Mouse (Mus musculus) CH12.LX (cell line): Measurements from ENCODE around the gene Cspg4.
A peak's percentile ranks its signal among the peaks of the same experiment; 100 is the strongest.

Experiments used
- BHLHE40 ChIP-seq: IDR thresholded peaks from 2 replicates; pipeline ENCODE4 v1.6.1; 2011; ENCODE audit warnings: mild to moderate bottlenecking, low read depth, low read length, improper control_type of control experiment
- CTCF ChIP-seq, 2 experiments: IDR thresholded peaks in 1 of 2; conservative IDR thresholded peaks in 1 of 2; 2 replicates each; pipeline ENCODE4 v1.5.1; 2011 to 2012; ENCODE audit warnings: low read depth in 2 of 2, low read length in 2 of 2, improper control_type of control experiment in 1 of 2, inconsistent platforms in 1 of 2, mild to moderate bottlenecking in 1 of 2, moderate library complexity in 1 of 2
- KAT2A ChIP-seq: IDR thresholded peaks from 2 replicates; pipeline ENCODE4 v1.6.1; 2012; ENCODE audit warnings: low read length, improper control_type of control experiment, inconsistent platforms; ENCODE audit not compliant: insufficient replicate concordance
- MAFK ChIP-seq: IDR thresholded peaks from 2 replicates; pipeline ENCODE4 v1.6.1; 2011; ENCODE audit warnings: low read length, improper control_type of control experiment; ENCODE audit not compliant: insufficient replicate concordance
- POLR2A ChIP-seq: IDR thresholded peaks from 2 replicates; pipeline ENCODE4 v1.6.1; 2011; ENCODE audit warnings: low read depth, mild to moderate bottlenecking, improper control_type of control experiment, low read length
- TBP ChIP-seq: conservative IDR thresholded peaks from 2 replicates; pipeline ENCODE4 v1.6.1; 2011; ENCODE audit warnings: low read depth, low read length, improper control_type of control experiment
- ZNF384 ChIP-seq: IDR thresholded peaks from 2 replicates; pipeline ENCODE4 v1.6.1; 2012; ENCODE audit warnings: low read depth, low read length, improper control_type of control experiment, inconsistent platforms

DNA sequence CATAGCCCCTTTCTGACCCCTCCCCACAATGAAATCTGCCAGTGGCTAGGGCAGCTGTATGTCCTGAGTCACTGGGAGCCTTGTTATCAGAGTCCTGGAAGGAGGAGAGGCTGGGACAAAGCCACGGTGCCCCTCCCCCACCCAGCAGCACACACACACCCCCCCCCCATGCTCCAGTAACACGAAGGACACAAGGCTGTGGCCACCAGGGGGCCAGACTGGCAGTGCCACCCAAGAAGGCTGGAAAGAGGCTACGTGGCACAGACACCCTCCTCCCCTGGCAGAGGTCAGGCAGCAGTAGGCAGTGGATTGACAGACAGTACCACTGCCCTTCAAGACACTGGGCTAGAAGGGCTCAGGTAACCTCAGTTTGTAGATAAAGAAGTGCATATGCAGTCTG lies 29.2 kb downstream of the Cspg4 start:
- no peak for TF ChIP-seq ZNF384
- no peak for TF ChIP-seq BHLHE40
- TF ChIP-seq POLR2A, result no peak
- TF ChIP-seq MAFK, result no peak
- TF ChIP-seq CTCF (conservative IDR thresholded peaks at IDR 0.05 in 1 of 2, IDR thresholded peaks at IDR 0.05 in 1 of 2; ENCODE audit: low read depth in 2 of 2, low read length in 2 of 2), result peak in 1 of 2 experiments; percentile 42; a peak in 2 of 4 replicates
- no peak for TF ChIP-seq KAT2A
- TF ChIP-seq TBP, result no peak
